Mouse (Mus musculus) embryonic facial prominence, embryonic 10.5 days (tissue): Measurements from ENCODE around the gene Lcn10. TPM values are rescaled to one million over a fixed set of nuclear protein-coding genes. Genes with fewer than 3 reads are reported as not detected.
"Not testable (repeated sequence)": the region's sequence is repeated elsewhere in the genome, so short reads cannot be mapped to it uniquely, and the experiment has no call there.

Source experiments
- DNase-seq: peaks from one replicate; pipeline ENCODE4 v3.0.0-alpha.2; 2017; ENCODE audit warnings: low spot score
- H3K27ac ChIP-seq: fragments of 300-500 bp; sonication (generic); replicated peaks from 2 replicates; pipeline ENCODE4 v1.5.1; 2016; ENCODE audit warnings: mild to moderate bottlenecking
- H3K27me3 ChIP-seq: fragments of 300-500 bp; sonication (generic); replicated peaks from 2 replicates; pipeline ENCODE4 v1.6.1; 2016; ENCODE audit warnings: low read depth, mild to moderate bottlenecking; ENCODE audit not compliant: poor library complexity, severe bottlenecking
- H3K36me3 ChIP-seq: fragments of 300-500 bp; sonication (generic); replicated peaks from 2 replicates; pipeline ENCODE4 v1.6.1; 2016; ENCODE audit warnings: mild to moderate bottlenecking, moderate library complexity
- H3K4me1 ChIP-seq: fragments of 300-500 bp; sonication (generic); 2 replicates; pipeline ENCODE4 v1.6.1; 2016
- H3K4me3 ChIP-seq: fragments of 300-500 bp; sonication (generic); 2 replicates; pipeline ENCODE4 v1.5.1; 2016; ENCODE audit warnings: mild to moderate bottlenecking, moderate library complexity
- H3K9me3 ChIP-seq: fragments of 300-500 bp; sonication (generic); 2 replicates; pipeline ENCODE4 v1.6.1; 2016; ENCODE audit warnings: mild to moderate bottlenecking
- WGBS: fragments of 180-500 bp; shearing (Covaris S2); methylation state at CpG from one replicate; pipeline ENCODE4 v1.1.7; 2016; 5-methylcytosine and 5-hydroxymethylcytosine counted together
- polyA plus RNA-seq: library from polyadenylated mRNA; unstranded; fragments of >200 nt; fragmentation: Nextera tagmentation; extraction: Ambion mirVana; gene quantifications from 2 replicates; pipeline ENCODE4 v1.2.1, GENCODE M21; 2016

Lcn10 gene
- polyA plus RNA-seq, 1 experiment from 2014 or later = not detected

GRCm38 (mm10) chr2:25709791-25710190 is 27.3 kb downstream of the Lcn10 start:
- not testable (repeated sequence) for DNase-seq, H3K36me3 ChIP-seq, H3K9me3 ChIP-seq, H3K4me3 ChIP-seq, H3K27ac ChIP-seq, H3K27me3 ChIP-seq
- peaks cover 35% of the 10 kb centered on the region for H3K4me1 ChIP-seq
- 78% methylated on average over 2 of the region's 2 CpGs for WGBS

- not testable (repeated sequence) for H3K9me3 ChIP-seq, H3K27me3 ChIP-seq, H3K27ac ChIP-seq, H3K4me3 ChIP-seq, H3K36me3 ChIP-seq, DNase-seq
- H3K4me1 ChIP-seq = peaks cover 28% of the 10 kb centered on the region
- WGBS = 34% methylated on average over 3 of the region's 3 CpGs
These were observed 29.1 kb downstream of the Lcn10 start for GRCm38 (mm10) chr2:25711641-25712040.

GRCm38 (mm10) chr2:25717222-25717621 is 34.7 kb downstream of the Lcn10 start:
- 0 out of 2 replicates have a peak, but pooled peaks cover under 1% of the 10 kb centered on the region for H3K4me1 ChIP-seq
- H3K27me3 ChIP-seq = no peaks in the 10 kb centered on the region
- no peak overlapping the region for H3K4me3 ChIP-seq
- DNase-seq = no peak
- no peaks in the 10 kb centered on the region for H3K36me3 ChIP-seq
- H3K9me3 ChIP-seq = no peaks in the 10 kb centered on the region
- H3K27ac ChIP-seq = no peak overlapping the region

- H3K9me3 ChIP-seq = peaks cover 4% of the 10 kb centered on the region; the same call in 1 of the 2 replicates
- no peaks in the 10 kb centered on the region for H3K36me3 ChIP-seq
- DNase-seq = no peak
- no peaks in the 10 kb centered on the region for H3K27me3 ChIP-seq
- no peaks in the 10 kb centered on the region for H3K4me1 ChIP-seq
- 49% methylated on average over 2 of the region's 2 CpGs for WGBS
- no peak overlapping the region for H3K27ac ChIP-seq
- H3K4me3 ChIP-seq = no peak overlapping the region
These were observed 50.8 kb downstream of the Lcn10 start for GRCm38 (mm10) chr2:25733199-25733930.

Other genes with a start within 250 kb of the Lcn10 start
- 0.60 and 1.4 TPM in 2 replicates for gene Clic3, start 225.9 kb upstream of the Lcn10 start, polyA plus RNA-seq
- 15.8 and 16.0 TPM in 2 replicates for gene Paxx, start 221.6 kb upstream of the Lcn10 start, polyA plus RNA-seq
- 0.18 TPM in 1 of 2 replicates, not detected in the other for gene Ptgds, start 212.7 kb upstream of the Lcn10 start, polyA plus RNA-seq
- not detected in 2 replicates for gene Lcn12, start 188.8 kb upstream of the Lcn10 start, polyA plus RNA-seq
- gene Fbxw5, start 182.0 kb upstream of the Lcn10 start, polyA plus RNA-seq = 87.9 and 92.2 TPM in 2 replicates
- gene C8g, start 181.0 kb upstream of the Lcn10 start, polyA plus RNA-seq = 6.1 and 6.7 TPM in 2 replicates
- 39.9 and 40.1 TPM in 2 replicates for gene Traf2, start 135.8 kb upstream of the Lcn10 start, polyA plus RNA-seq
- gene Edf1, start 124.9 kb upstream of the Lcn10 start, polyA plus RNA-seq = 310 and 316 TPM in 2 replicates
- gene Mamdc4, start 107.9 kb upstream of the Lcn10 start, polyA plus RNA-seq = 1.9 and 7.7 TPM in 2 replicates
- 146 and 155 TPM in 2 replicates for gene Phpt1, start 107.5 kb upstream of the Lcn10 start, polyA plus RNA-seq
- 0.05 and 0.16 TPM in 2 replicates for gene Ajm1, start 101.0 kb upstream of the Lcn10 start, polyA plus RNA-seq
- gene Rabl6, start 74.2 kb upstream of the Lcn10 start, polyA plus RNA-seq = 77.1 and 78.2 TPM in 2 replicates
- gene Ccdc183, start 65.0 kb upstream of the Lcn10 start, polyA plus RNA-seq = 0.10 and 0.11 TPM in 2 replicates
- gene Tmem141, start 60.7 kb upstream of the Lcn10 start, polyA plus RNA-seq = 16.6 and 17.2 TPM in 2 replicates
- 0.49 and 0.57 TPM in 2 replicates for gene Fcna, start 54.7 kb upstream of the Lcn10 start, polyA plus RNA-seq
- gene Lcn8, start 29.6 kb upstream of the Lcn10 start, polyA plus RNA-seq = 0.24 TPM in 1 of 2 replicates, not detected in the other
- not detected in 2 replicates for gene Lcn5, start 24.8 kb upstream of the Lcn10 start, polyA plus RNA-seq
- not detected in 2 replicates for gene Lcn6, start 5.9 kb upstream of the Lcn10 start, polyA plus RNA-seq
- not detected in 2 replicates for gene Obp2a, start 17.3 kb downstream of the Lcn10 start, polyA plus RNA-seq
- 80.3 and 82.0 TPM in 2 replicates for gene Bmyc, start 24.0 kb downstream of the Lcn10 start, polyA plus RNA-seq
- not detected in 2 replicates for gene Obp2b, start 54.3 kb downstream of the Lcn10 start, polyA plus RNA-seq
- not detected in 2 replicates for gene Lcn3, start 82.8 kb downstream of the Lcn10 start, polyA plus RNA-seq
- gene Lcn11, start 94.3 kb downstream of the Lcn10 start, polyA plus RNA-seq = not detected in 2 replicates
- gene Gm13539, start 99.5 kb downstream of the Lcn10 start, polyA plus RNA-seq = not detected in 2 replicates
- not detected in 2 replicates for gene Glt6d1, start 133.1 kb downstream of the Lcn10 start, polyA plus RNA-seq
- not detected in 2 replicates for gene Lcn9, start 140.4 kb downstream of the Lcn10 start, polyA plus RNA-seq
- gene Sohlh1, start 164.5 kb downstream of the Lcn10 start, polyA plus RNA-seq = not detected in 2 replicates
- 0.10 and 0.23 TPM in 2 replicates for gene Kcnt1, start 181.0 kb downstream of the Lcn10 start, polyA plus RNA-seq